Mouse (Mus musculus): Measurements from ENCODE around the gene Ticam1.

Gene Ticam1

DNA sequence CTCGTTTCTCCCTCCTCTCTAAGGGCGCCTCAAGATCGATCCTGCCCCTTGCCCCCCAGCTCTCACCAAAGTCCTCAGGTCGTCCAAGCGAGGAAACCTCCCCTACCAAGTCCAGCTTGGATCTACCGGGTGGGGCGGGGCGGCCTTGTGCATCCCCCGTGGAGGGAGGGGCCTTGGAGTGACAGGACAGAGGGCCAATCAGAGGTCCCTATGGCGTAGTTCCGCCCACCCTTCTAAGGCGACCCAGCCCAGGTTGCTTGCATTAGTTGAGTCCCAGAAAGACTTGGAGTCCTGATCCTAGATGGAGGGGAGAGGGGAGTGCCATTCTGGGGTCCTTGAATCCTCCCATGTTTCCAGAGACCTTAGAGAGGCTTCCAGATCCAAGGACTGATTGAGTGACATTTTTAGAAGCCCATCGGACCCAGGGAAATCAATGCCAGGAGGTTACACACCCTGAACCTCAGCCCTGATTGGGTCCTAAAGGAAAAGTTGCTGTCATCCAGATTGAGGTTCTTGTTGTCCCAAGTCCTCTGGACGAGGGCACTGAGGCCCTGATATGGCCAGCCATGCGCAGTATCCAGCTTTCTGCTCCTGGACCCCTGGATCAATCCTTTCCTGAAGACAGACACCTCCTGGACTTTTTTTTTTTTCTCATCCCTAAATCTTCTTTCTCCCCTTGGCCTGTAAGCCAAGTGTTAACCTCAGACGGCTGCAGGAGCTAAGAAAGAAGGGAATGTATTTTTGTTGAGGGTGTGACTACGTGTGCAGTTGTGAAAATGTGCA is 14.0 kb upstream of the Ticam1 start:
- peak; percentile 36 to 47 for DNase-seq

DNA sequence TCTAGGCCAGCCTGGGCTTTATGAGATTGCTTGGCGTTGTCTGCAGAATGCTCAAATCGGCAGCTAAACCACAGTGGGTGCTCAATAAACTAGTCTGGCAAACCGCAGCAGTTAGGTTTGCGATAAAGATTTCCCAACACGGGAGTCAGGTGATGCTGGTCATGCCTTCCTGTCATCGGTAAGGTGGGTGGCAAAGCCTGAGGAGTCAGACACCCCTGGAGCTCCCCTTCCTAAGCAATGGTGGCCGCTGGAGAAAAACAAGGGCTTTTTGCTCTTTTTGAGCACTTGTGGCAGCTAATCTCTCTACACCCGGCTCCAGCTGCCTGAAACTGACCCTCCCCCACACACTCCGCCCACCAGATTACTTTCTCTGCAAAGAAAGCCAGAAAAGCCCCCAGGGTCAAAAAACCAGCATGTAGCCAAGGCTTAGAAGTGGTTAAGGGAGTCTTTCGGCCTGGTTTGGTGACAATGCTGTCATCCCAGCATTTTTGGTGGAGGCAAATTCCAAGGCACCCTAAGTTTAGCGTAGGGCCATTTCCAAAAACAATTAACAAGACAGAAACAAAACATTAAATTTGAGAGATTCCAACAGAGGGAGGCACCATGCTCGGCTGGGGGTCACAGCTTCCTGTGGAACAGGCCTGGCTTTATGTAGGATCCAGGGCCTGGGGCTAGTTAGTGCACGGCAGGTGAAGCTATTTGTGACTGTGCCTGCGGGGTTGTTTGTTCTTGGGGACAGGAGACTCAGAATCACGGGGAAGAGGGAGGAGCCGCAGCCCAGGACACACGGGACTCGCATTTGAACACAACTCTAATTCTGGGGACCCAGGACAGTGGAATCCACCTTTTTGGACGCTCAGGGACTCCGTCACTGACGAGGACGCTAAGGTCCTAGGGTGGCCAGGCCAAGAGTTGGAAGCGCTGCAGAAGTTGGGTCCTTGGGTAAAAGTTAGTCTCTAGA is 13.1 kb upstream of the Ticam1 start:
- DNase-seq: no peak

DNA sequence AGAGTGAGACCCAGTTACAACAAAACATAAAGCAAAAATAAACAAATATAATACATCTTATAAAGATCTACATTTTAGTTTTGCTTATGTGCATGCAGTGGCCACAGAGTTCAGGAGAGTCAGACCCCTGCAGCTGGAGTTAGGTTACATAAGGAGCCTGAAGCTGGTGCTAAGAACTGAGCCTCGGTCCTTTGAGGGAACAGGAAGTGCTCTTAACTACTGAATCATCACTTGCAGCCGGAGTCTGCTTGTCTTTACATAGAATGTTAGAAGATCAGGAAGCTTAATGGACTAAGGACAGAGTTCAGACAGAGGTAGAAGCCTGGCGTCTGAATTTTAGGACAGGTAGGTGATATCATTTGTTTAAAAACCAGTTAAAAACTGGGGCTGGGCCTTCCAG is 12.3 kb upstream of the Ticam1 start:
- DNase-seq: no peak

DNA sequence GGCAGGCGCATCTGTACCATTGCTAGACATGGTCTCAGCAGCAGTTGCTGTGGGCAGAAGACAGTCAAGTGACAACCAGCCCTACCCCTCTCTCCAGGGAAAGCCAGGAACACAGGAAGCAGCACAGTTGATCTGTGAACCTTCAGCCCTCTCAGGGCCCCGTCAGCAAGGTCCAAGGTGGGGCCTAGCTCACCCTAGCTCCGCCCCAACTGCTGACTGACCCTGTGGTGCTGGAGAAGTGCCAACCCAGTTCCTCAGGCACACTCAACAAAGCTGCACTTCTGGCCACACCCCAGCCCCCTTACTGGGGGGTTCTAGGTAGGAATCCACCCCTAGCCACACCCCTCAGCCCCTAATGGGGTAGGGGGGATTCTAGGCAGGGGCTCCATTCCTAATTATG is 11.2 kb upstream of the Ticam1 start:
- no peak for DNase-seq

DNA sequence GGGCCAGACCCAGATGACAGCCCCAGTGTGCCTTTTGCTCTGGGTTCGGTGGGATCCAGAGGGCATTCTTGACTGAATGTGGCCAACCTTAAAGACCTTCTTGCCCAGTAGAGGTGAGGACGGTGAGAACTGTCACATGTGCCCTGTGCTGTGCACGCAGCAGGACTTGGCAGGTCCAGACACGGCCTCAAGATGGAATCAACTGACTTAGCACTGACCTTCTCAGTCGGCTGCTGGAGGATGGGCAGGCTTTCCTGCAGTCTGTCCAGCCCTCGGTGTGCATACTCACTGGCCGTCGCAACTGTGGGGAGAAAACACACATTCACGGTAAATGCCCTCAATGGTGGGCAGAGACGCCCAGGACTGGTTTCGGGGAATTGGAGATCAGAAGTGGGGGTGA is 9.4 kb upstream of the Ticam1 start:
- no peak for DNase-seq

DNA sequence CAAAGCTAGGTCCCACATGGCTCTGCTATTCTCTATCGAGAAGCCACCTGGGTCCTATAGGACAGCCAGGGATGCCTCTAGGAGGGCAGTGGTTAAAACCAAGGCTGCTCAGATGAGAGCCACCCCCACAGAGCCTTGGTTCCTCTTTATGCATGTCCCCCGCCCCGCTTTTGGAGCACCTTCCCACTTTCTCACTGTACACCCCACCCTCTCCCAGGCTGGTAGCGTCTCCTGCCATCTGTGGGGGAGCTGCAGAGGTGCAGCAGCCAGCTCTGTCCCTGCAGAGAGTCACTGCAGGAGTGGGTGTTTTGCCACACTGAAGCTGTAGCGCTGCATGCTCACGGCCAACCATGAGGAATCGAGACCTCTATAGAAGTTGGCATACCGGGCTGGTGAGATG is 6.7 kb upstream of the Ticam1 start:
- DNase-seq: no peak

DNA sequence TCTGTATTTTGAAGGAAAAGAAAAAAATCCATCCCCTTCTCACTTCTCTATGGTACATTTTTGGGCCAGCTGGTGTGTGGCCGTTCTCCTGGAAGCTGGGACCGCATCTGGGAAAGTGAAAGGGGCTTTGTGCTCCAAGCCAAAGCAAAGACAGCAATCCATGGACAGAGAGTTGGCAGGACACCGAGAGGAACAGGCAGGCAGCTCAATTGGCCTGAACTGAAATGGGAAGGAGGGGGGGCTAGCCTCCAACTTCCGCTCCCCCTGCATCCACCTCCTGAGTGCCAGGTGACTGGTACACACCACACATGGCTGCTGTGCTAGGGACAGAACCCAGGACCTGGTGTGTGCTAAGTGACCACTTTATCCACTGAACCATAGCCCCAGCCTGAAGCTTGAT is 6.2 kb upstream of the Ticam1 start:
- no peak for DNase-seq

DNA sequence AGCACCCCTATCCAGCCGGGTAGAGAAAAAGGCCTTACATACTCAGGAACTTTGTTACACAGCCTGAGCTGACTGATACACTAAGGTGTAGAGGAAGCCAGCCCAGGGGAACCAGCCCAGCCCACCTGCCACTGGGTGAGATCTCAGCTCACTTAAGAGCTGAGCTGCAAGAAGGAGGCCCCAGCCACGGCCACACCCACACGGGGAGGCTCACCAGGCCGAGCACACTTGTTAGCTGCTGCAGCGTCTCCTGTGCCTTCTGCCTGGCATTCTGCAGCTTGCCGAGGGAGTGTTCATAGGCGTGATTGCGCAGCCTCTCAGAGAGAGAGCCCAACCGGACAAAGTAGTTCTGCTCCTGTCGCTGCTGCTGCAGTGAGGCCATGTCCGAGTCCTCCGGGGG is 4.6 kb upstream of the Ticam1 start:
- no peak for DNase-seq

DNA sequence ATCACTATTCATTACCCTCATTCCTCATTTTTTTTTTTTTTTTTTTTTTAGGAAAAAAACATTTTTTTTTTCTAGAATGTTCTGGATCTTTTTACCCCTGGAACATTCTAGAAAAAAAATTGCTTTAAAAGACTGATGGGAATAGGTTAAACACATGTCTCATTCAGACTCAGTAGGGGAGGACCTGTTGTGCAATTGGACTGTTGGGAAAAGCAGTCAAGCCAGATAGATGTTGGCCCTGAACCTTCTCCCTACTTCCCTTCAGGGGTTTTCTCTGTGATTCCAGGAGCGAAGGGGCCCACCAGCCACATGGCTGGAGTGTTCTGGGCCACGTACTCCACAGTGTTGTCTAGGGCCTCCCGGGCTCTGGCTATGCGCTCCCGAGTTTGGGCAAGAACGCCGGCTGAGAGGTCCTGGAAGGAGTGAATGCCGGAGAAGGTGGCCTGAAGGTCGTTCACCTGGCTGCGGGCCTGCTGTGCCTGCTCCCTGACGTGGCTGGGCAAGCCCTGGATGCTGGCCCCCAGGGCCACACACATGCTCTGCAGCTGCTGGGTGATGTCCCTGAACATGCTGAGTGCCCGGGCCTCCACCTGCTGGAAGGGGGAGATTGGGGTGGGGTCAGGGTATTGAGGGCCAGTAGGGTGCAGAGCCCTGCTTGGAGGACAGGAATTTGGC is 3.0 kb upstream of the Ticam1 start:
- no peak for DNase-seq

DNA sequence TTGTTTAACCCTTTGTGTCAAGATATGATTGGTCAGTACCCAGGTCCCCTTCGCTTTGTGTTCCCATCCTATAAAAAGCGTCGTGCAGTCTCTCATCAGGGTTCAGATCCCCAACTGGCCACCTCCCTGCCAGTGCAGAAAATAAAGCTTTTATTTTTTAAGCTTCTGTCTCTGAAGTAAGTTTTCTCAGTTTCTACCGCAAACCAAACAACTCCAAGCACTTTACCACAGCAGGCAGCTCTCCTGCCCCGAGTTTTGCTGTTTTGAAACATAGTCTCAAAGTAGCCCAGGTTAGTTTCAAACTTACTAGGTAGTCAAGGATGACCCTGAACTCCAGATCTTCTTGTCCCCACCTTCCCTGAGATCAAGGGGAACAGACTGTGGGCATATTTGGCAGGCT is 1.8 kb upstream of the Ticam1 start:
- no peak for DNase-seq

DNA sequence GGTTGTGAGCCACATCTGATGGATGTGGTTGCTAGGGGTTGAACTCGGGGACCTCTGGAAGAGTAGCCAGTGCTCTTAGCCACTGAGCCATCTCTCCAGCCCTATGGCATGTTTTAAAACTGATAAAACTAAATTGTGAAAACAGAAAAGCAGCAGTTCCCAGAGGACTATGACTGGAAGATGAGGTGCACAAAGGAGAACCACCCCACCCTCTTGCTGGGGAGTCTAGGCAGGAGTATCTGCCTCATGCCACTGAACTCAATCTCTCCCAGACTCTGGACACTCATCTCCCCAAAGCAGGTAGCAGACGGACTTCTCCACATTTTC is 944 bp upstream of the Ticam1 start:
- no peak for DNase-seq

DNA sequence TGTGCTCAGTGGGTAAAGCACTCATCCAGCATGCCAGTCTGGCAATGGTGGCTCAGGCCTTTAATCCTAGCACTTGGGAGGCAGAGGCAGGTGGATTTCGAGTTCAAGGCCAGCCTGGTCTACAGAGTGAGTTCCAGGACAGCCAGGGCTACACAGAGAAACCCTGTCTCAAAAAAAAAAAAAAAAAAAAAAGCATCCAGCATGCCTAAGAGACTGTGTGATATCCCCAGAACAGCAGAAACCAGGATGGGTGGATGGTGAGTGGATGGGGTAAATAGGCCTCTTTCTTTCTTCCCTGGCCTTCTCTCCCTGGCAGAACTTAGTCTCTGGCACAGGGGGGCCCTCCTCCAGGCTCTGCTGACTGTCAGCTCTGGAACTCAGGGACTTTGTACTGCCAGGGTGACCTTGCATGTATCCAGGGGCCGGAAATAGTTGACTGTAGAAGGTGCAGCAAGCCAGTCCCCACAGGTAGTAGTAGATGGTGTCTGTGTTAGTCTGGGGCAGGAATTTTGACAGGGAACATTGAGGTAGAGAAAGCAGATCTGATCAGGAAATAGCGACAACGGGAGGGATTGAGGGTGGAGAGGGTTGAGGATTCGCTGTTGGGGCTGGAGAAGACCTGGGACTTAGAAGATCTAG is 625 bp downstream of the Ticam1 start:
- peak in 1 of 2 experiments; percentile 41 for DNase-seq

DNA sequence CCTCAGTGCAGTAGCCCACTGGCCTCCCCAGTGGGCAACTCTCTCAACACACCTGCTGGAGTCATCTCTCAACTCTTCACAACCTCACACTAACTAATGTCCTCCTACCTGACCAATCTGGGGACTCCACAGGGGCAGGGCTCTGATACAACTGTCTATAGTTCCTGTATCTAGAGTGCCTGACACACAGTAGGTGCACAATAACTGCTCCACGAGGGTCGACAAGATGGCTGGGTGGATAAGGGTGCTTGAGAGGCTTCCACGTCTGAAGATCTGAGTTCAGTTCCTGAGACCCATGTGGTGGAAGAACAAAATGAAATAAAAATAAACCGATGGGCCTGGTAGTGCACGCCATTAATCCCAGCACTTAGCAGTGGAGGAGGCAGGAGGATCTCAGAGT is 2.6 kb downstream of the Ticam1 start:
- no peak for DNase-seq

DNA sequence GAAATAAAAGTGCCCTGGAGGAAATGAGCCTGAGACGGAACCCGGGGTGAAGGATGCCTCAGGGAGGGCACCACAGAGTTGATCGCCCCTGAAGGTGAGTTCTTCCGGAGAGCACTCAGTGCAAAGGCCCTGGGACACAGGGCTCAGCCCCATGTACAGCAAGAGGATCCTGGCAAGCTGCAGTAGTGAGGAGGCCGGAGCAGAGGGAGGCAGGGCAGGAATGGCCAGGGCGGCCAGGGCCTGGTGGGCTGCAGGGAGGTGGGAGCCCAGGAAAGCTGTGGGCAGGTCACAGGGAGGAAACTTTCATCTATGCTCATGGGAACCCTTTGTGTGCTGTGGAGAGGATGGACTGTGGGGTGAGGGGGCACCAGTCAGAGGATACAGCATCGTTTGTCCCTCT is 3.1 kb downstream of the Ticam1 start:
- DNase-seq: no peak

DNA sequence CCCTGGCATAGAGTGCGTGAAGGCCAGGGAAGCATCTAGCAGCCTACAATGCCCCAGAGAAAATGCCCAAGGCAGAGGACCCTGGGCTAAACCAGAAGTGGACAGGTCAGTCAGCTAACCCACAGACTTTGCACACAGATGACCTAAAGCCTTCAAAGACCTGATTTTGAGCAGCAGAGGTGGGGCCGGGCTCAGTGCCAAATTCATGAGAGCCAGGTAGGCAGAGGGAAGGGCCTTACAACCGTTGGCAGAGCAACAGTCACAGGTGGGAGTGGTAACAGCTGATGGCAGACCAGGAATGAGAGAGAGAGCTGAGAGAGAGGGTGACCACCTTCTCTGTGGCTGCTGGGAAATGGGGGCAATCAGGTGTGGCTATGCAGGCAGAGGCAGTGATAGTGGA is 3.9 kb downstream of the Ticam1 start:
- no peak for DNase-seq

DNA sequence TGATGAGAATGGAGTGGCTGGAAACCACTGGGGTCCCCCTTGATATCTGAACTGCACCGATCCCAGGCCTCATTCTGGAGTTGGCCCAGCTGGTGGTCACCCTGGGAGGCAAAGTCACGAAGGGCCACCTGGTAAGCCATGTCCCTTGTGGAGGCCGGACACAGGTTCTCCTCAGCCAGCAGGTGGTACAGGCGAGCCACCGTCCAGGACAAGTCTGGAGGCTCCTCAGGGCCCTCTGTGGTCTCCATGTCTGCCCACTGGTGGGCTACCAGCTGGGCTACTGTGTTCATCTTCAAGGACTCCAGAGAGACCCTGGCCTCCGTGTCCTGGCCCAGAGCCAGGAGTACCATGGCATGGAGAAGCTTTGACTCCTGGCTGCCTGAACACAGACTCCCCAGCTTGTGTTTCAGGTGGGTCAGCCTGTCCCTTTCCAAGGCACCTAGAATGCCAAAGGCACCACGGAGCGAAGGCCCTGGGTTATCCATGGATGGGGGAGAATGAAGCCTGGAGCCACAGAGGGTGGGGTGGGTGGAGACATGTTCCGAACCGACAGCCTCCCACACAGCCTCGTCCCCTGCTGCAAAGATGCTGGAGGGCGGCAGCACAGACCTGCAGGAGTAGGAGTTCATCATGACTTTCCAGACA is 4.9 kb downstream of the Ticam1 start:
- no peak for DNase-seq

DNA sequence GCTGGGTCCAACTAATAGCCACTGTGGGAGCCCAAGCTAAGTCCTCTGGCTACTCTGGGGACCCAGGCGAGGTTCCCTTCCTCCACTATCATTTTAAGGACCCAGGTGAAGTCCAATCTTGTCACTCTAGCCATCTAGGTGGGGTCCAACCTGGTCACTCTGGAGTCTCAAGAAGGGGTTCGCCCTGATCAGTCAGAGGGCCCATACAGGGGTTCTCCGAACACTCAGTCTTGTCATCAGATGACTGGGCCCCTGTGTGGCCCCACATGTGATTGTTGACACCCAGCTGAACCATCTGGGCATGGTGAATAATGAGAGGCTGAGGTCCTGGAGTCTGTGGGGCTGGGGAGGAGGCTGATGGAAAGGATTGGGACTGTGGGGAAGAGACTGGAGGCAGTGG is 6.8 kb downstream of the Ticam1 start:
- no peak for DNase-seq

DNA sequence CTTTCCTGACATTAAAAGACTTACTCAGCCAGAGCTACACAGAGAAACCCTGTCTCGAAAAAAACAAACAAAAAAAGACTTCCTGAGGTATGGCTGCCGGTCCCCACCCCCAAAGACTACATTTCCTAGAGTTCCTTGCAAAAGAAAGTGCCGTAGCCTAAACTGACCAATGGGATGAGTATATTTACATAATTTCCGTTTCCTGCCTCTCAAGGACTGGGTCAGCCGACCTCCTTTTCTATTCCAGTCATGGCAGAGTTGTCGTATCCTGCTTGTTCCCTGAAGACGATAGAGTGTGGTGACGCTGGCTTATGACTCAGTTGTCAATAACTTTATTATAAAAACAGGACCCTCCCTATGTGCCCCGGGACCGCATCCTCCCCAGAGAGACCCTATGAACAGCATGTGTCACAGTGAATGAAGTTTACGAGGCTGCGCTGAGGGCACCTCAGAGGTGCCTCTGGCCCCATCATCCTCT is 7.4 kb downstream of the Ticam1 start:
- peak; percentile 71 to 77 for DNase-seq

DNA sequence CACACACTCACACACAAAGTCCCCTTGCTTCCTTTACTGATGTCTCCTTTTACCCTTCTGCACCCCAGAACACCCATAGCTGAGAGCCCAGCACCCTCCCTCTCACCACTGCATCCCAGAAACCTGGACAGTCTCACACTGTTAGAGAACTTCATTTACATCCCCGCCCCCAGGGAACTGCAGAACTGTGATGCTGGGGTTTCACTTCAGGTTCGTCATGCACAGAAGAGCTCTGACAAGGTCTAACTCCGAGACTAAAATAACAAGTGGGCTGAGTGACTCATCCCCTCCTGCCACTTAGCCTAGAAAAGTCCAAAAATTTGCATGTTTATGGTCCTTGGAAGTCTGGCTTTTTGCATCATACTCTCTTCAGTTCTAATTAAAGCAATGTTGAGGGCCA is 10.3 kb downstream of the Ticam1 start:
- DNase-seq: no peak

DNA sequence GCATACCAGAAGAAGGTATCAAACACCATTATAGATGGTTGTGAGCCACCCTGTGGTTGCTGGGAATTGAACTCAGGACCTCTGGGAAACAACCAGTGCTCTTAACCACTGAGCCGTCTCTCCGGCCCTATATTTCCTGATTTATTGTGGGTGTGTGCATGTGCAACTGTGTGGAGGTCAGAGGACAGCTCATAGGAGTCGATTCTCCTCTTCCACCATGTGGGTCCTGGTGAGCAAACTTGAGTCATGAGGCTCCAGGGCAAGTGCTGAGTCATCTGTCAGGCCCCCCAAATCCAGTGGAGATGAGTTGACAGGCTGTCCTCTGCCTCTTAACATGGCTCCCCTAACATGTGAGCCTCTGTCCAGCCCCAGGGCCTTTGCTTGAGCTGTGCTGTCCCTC is 10.7 kb downstream of the Ticam1 start:
- DNase-seq: no peak

DNA sequence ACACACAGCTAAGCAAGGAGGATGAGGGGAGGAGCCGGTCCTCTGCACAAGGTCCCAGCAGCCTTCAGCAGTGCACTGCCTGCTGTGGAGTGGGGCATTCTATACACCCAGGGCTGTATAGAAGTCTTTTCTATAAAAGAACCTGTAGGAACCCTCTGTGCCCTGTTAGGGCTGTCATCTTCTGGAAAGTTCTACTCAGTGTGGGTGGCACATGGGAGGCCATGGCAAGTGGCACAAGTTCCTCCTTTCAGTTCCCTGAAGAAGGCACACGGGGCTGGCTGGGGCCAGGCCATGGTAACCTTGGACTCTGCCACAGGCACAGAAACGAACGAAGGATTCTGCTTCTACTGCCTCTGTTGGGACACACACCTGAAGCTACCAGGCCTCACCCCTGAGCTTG is 11.6 kb downstream of the Ticam1 start:
- DNase-seq: no peak

DNA sequence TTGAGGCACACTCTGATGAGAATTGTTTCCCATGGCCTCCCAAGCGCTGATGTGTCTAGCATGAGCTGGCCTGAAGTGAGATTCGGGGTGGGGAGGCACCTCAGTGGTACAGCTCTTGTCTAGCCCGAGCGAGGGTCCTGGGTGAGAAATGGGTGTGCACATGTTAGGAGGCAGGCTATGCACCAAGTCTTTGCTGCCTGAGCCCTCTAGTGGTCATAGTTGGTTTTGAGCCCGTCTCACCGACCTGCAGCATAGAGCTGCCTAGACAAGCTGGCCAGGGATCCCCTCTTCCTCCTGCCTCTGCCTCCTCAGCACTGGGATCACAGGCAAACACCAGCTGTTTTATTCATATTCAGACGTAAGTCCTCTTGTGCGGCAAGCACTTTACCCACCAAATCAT is 12.6 kb downstream of the Ticam1 start:
- peak; percentile 82 to 86 for DNase-seq

DNA sequence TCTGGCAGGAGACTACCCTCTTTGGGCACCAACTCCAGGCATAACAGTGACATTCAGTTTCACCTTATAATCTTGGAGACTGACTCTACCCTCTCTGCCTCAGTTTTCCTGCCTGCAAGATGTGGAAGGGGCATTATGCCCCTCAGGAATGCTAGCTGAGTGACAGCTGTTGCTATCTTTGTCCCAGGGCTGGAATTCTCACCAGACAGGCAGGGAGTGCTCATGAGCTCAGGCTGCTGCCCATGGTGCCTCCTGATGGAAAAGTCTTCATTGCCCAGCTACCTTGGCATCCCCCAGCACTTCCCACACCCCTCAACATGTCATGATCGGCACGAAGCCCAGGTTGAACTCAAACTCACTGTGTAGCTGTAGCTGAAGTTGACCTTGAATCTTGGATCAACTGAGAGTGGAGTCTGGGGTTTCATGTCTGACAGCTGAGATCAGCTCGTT is 13.9 kb downstream of the Ticam1 start:
- no peak for DNase-seq
